Comparison of ENCODE assay signal across 14 mouse cellular contexts in the genomic region with DNA sequence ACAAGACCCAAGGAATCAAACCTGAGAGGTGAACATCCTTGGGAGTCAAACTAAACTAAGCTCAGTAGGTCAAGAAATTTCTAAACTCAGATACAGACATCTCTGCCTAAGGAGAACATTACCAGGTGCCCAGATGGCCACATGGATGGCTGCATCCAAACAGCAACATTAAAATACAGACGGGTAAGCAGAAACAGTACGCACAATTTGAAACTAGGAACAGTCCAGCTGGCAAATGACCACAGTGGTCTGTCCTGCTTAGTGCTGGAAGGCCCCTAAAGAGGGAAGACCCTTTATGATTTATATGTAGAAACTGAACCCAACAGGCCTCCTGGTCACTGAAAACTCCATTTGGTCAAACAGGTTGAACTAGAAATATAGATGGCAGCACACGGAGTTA.
DNase-seq lines count a peak whose midpoint lies in the region.
"Had no signal": no experiment of that assay in that cellular context is flagged by ENCODE, and none has a peak within 500 bp of the region (broad histone marks: within the 10 kb centered on the region; RNA-seq: fewer than 3 reads in every experiment).

No protein-coding gene starts in this region.

- DNase-seq in cerebellum, postnatal 10 days = peak; percentile 22 to 55
- no peak for DNase-seq in cerebellum, adult 8-10 months
- peak; percentile 5 for DNase-seq in left cerebral cortex, postnatal 4 days
- DNase-seq in left cerebral cortex, adult 8-10 months (ENCODE audit: low spot score in 2 of 2) = no peak
- peak; percentile 28 for DNase-seq in Muller cell, postnatal 12 days (ENCODE audit: inconsistent ontology term)
- DNase-seq: adrenal gland, adult 2 months; adrenal gland, postnatal 10 days; adrenal gland, postnatal 25 days; B cell, adult 2 months; cerebellum, adult 11 months; cerebellum, adult 18-20 months; cerebellum, adult 9-10 months; cerebellum, postnatal 25 days; embryo, embryonic 11 days had no signal

- intact Hi-C loops in left cerebral cortex, postnatal 4 days (cut with DNase I) = no loop called here

Comparison
In these comparisons a context has a peak if more than half of its experiments do, and no peak if none do; other contexts are left out.
1. DNase-seq: peak in cerebellum, postnatal 10 days (2 of 2), left cerebral cortex, postnatal 4 days (single experiment) and Muller cell, postnatal 12 days (single experiment); none in cerebellum, adult 8-10 months (single experiment) and left cerebral cortex, adult 8-10 months (0 of 2).